Mouse (Mus musculus): ENCODE measurements around the gene Stac3. TPM values are rescaled to one million over a fixed set of nuclear protein-coding genes. Genes with fewer than 3 reads are reported as not detected.

Stac3 gene
- polyA plus RNA-seq, 1 experiment from 2014 or later: 0.32 TPM

DNA sequence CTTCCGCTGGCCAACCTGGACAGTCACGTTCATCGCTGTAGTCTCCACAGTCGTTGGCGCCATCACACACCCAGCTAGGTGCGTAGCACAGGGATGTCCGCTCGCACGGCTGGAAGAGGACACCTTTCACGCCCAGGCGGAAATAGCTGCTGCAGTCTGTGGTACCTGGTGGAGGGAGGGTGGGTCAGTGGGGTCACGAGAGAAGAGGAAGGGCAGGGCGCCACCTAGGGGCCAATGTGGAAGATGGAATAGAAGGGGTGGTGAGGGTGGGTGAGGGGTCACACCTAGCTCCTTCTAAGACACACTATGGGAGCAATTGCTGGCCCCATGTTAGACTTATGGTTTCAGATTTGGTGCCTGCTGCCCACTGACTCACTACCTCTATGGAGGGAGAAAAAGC lies 55.9 kb downstream of the Stac3 start:
- no peak for ATAC-seq (ENCODE audit: low FRiP score, low TSS enrichment)
- H3K9ac ChIP-seq (replicated peaks; ENCODE audit: low read length): no peak overlapping the region
- peaks cover 99% of the 10 kb centered on the region for H3K36me3 ChIP-seq (ENCODE audit: control insufficient read depth, insufficient read depth, low read length)
- H3K9me3 ChIP-seq (ENCODE audit: control insufficient read depth, low read length): no peaks in the 10 kb centered on the region
- no peak for DNase-seq
- no peak overlapping the region for H3K4me2 ChIP-seq (ENCODE audit: low read length)
- no peaks in the 10 kb centered on the region for H3K27me3 ChIP-seq (ENCODE audit: control insufficient read depth, insufficient read depth, low read length)
- H3K4me3 ChIP-seq (replicated peaks; ENCODE audit: low read depth, low read length): no peak overlapping the region
- H3K27ac ChIP-seq (replicated peaks; ENCODE audit: low read depth, low read length): no peak overlapping the region
- no peaks in the 10 kb centered on the region for H3K4me1 ChIP-seq (ENCODE audit: control insufficient read depth, insufficient read depth, low read length)
- 90% methylated on average over 13 of the region's 13 CpGs for WGBS

Other genes starting within 250 kb of the Stac3 start
- 75.3 and 94.7 TPM in 2 replicates for gene Kif5a, start 238.3 kb upstream of the Stac3 start, polyA plus RNA-seq (2014; fragmentation: Nextera tagmentation; extraction: Ambion mirVana)
- gene Dctn2, start 235.3 kb upstream of the Stac3 start, polyA plus RNA-seq (2014; fragmentation: Nextera tagmentation; extraction: Ambion mirVana): 295 and 323 TPM in 2 replicates
- gene Mbd6, start 212.7 kb upstream of the Stac3 start, polyA plus RNA-seq (2014; fragmentation: Nextera tagmentation; extraction: Ambion mirVana): 17.4 and 18.0 TPM in 2 replicates
- gene Mars, start 189.9 kb upstream of the Stac3 start, polyA plus RNA-seq (2014; fragmentation: Nextera tagmentation; extraction: Ambion mirVana): 109 and 122 TPM in 2 replicates
- 0.18 and 1.1 TPM in 2 replicates for gene Arhgap9, start 179.7 kb upstream of the Stac3 start, polyA plus RNA-seq (2014; fragmentation: Nextera tagmentation; extraction: Ambion mirVana)
- 0.92 and 1.2 TPM in 2 replicates for gene Gli1, start 159.7 kb upstream of the Stac3 start, polyA plus RNA-seq (2014; fragmentation: Nextera tagmentation; extraction: Ambion mirVana)
- 0.04 TPM in 1 of 2 replicates, not detected in the other for gene Inhbe, start 147.3 kb upstream of the Stac3 start, polyA plus RNA-seq (2014; fragmentation: Nextera tagmentation; extraction: Ambion mirVana)
- gene Inhbc, start 131.3 kb upstream of the Stac3 start, polyA plus RNA-seq (2014; fragmentation: Nextera tagmentation; extraction: Ambion mirVana): not detected in 2 replicates
- gene R3hdm2, start 121.4 kb upstream of the Stac3 start, polyA plus RNA-seq (2014; fragmentation: Nextera tagmentation; extraction: Ambion mirVana): 34.0 and 39.8 TPM in 2 replicates
- 14.2 and 18.6 TPM in 2 replicates for gene Ndufa4l2, start 13.3 kb downstream of the Stac3 start, polyA plus RNA-seq (2014; fragmentation: Nextera tagmentation; extraction: Ambion mirVana)
- gene Shmt2, start 20.8 kb downstream of the Stac3 start, polyA plus RNA-seq (2014; fragmentation: Nextera tagmentation; extraction: Ambion mirVana): 48.9 and 50.7 TPM in 2 replicates
- 106 and 134 TPM in 2 replicates for gene Nxph4, start 32.9 kb downstream of the Stac3 start, polyA plus RNA-seq (2014; fragmentation: Nextera tagmentation; extraction: Ambion mirVana)
- gene Lrp1, start 119.5 kb downstream of the Stac3 start, polyA plus RNA-seq (2014; fragmentation: Nextera tagmentation; extraction: Ambion mirVana): 110 and 131 TPM in 2 replicates
- 1.4 and 4.0 TPM in 2 replicates for gene Stat6, start 141.3 kb downstream of the Stac3 start, polyA plus RNA-seq (2014; fragmentation: Nextera tagmentation; extraction: Ambion mirVana)
- gene Nemp1, start 165.2 kb downstream of the Stac3 start, polyA plus RNA-seq (2014; fragmentation: Nextera tagmentation; extraction: Ambion mirVana): 2.6 and 3.5 TPM in 2 replicates
- 0.93 and 1.2 TPM in 2 replicates for gene Nab2, start 166.9 kb downstream of the Stac3 start, polyA plus RNA-seq (2014; fragmentation: Nextera tagmentation; extraction: Ambion mirVana)
- gene Myo1a, start 203.5 kb downstream of the Stac3 start, polyA plus RNA-seq (2014; fragmentation: Nextera tagmentation; extraction: Ambion mirVana): 0.62 TPM in 1 of 2 replicates, not detected in the other
- gene Tac2, start 222.8 kb downstream of the Stac3 start, polyA plus RNA-seq (2014; fragmentation: Nextera tagmentation; extraction: Ambion mirVana): not detected in 2 replicates
- gene Zbtb39, start 237.9 kb downstream of the Stac3 start, polyA plus RNA-seq (2014; fragmentation: Nextera tagmentation; extraction: Ambion mirVana): 5.5 and 6.2 TPM in 2 replicates